Mouse (Mus musculus) neural tube, embryonic 11.5 days (tissue): Measurements from ENCODE around the gene Ptgds. TPM values are rescaled to one million over a fixed set of nuclear protein-coding genes. Genes with fewer than 3 reads are reported as not detected.

Experiments
- ATAC-seq: fragments of 200-750 bp; cut with Nextera tagmentation; 2 replicates; pipeline ENCODE4 v1.8.0; 2017; ENCODE audit warnings: moderate number of reproducible peaks, mild to moderate bottlenecking, moderate TSS enrichment, moderate library complexity; ENCODE audit not compliant: insufficient read depth, low FRiP score, low TSS enrichment
- DNase-seq: peaks from one replicate; pipeline ENCODE4 v3.0.0-alpha.2; 2015; ENCODE audit warnings: low spot score
- H3K27ac ChIP-seq: fragments of 300-500 bp; sonication (generic); 2 replicates; pipeline ENCODE4 v1.5.1; 2014; ENCODE audit warnings: low read depth, mild to moderate bottlenecking, low read length
- H3K27me3 ChIP-seq: fragments of 300-500 bp; sonication (generic); 2 replicates; pipeline ENCODE4 v1.6.1; 2014; ENCODE audit warnings: mild to moderate bottlenecking, low read length, mixed read lengths; ENCODE audit not compliant: control insufficient read depth, insufficient read depth
- H3K36me3 ChIP-seq: fragments of 300-500 bp; sonication (generic); 2 replicates; pipeline ENCODE4 v1.6.1; 2014; ENCODE audit warnings: mild to moderate bottlenecking, low read length, moderate library complexity, mixed read lengths; ENCODE audit not compliant: control insufficient read depth, insufficient read depth
- H3K4me1 ChIP-seq: fragments of 300-500 bp; sonication (generic); 2 replicates; pipeline ENCODE4 v1.6.1; 2014; ENCODE audit warnings: low read length, mixed read lengths; ENCODE audit not compliant: control insufficient read depth, insufficient read depth
- H3K4me2 ChIP-seq: fragments of 300-500 bp; sonication (generic); 2 replicates; pipeline ENCODE4 v1.6.1; 2014; ENCODE audit warnings: low read depth, mild to moderate bottlenecking, moderate library complexity
- H3K4me3 ChIP-seq: fragments of 300-500 bp; sonication (generic); 2 replicates; pipeline ENCODE4 v1.5.1; 2014; ENCODE audit warnings: low read depth, low read length
- H3K9ac ChIP-seq: fragments of 300-500 bp; sonication (generic); 2 replicates; pipeline ENCODE4 v1.6.1; 2014; ENCODE audit warnings: mild to moderate bottlenecking, low read length
- H3K9me3 ChIP-seq: fragments of 300-500 bp; sonication (generic); 2 replicates; pipeline ENCODE4 v1.6.1; 2016; ENCODE audit warnings: low read length; ENCODE audit not compliant: control insufficient read depth
- WGBS: fragments of 180-500 bp; shearing (Covaris S2); extraction: QIAGEN DNeasy Blood & Tissue Kit; methylation state at CpG from one replicate; pipeline ENCODE4 v1.1.7; 2014; 5-methylcytosine and 5-hydroxymethylcytosine counted together
- polyA plus RNA-seq: library from polyadenylated mRNA; unstranded; fragments of >200 nt; fragmentation: Nextera tagmentation; extraction: Ambion mirVana; gene quantifications from 2 replicates; pipeline ENCODE4 v1.2.1, GENCODE M21; 2014

The Ptgds gene
- polyA plus RNA-seq, 1 experiment from 2014 or later = not detected

DNA sequence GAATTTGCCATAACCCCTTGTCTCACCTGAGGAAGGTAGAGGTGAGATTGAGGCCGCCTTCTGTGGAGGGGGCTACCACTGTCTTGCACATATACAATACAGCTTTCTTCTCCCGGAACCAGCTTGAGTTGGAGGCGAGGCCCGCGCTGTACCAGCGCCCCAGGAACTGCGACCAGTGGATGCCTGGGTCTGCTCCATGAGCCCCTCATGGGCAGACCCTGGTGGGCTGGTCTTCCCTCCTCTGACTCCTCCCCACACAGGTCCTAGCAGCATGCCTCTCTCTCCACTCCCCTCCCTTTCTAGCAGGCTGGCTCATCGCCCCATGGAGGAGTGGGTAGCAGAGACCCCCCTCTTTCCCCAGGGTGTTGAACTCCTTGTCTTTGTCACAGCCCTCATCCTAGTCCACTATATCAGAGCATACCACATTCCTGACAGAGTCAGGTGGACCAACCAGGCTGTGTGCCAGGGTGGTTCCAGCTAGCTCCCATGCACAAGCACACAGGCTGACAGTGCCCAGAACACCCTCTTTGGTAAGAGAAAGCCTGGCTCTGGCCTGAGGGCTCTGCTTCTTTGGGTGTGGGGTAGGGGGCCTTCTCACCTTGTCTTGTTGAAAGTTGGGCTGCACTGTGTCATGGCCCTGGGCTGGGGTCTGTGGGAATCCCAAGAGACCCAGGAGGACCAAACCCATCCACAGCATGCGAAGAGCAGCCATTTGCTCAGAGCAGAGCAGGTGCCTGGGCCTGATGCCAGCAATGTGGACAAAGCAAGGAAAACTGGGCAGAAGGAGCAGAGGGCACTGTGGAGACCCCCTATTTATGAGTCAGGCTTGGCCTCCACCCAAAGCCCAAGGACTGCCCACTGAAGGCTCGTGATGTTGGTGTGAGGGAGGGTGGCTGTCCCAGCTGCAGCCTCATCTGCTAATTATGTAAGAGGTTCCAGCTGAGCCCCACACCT lies 607 bp downstream of the Ptgds start:
- DNase-seq (no peak), ATAC-seq (no peak)
- H3K4me3 ChIP-seq = no peak overlapping the region
- no peak overlapping the region for H3K4me2 ChIP-seq
- no peak overlapping the region for H3K27ac ChIP-seq
- WGBS = 85% methylated on average over 10 of the region's 10 CpGs
- no peak overlapping the region for H3K9ac ChIP-seq
- no peaks in the 10 kb centered on the region; the same call in 1 of the 2 replicates for H3K36me3 ChIP-seq
- H3K4me1 ChIP-seq = no peaks in the 10 kb centered on the region
- no peaks in the 10 kb centered on the region for H3K27me3 ChIP-seq
- no peaks in the 10 kb centered on the region for H3K9me3 ChIP-seq

DNA sequence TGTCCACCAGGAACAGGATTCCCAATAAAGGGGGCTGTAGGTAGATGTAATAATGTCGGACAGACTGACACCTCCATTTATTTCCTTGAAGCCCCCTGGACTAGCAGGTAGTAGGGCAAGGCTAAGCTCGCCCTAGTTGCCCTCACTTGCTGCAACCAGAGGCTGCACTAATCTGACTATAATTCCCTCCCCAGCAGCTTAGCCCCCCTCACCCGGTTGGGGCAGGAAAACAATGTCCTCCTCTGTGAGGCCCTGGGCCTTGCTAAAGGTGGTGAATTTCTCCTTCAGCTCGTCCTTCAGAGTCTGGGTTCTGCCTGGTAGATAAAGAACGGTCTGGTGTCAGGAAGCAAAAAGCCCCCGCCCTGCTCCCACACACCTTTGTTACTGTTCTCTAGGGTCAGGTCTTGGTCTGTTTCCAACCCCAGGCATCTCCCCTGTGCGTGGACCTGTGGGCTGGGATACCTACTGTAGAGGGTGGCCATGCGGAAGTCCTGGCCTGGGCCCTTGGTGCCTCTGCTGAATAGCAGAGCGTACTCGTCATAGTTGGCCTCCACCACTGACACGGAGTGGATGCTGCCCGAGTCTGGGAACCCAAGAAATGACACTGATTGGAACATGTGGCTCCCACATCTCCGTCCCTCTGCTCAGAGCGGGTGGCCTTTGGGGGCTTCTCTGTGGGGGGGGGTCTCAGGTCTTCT lies 2.1 kb downstream of the Ptgds start:
- Histone ChIP-seq H3K4me1 (no peaks in the 10 kb centered on the region), H3K4me2 (no peak overlapping the region), H3K9me3 (no peaks in the 10 kb centered on the region), H3K36me3 (no peaks in the 10 kb centered on the region; the same call in 1 of the 2 replicates), H3K4me3 (no peak overlapping the region), H3K27me3 (no peaks in the 10 kb centered on the region), H3K9ac (no peak overlapping the region), H3K27ac (no peak overlapping the region)
- no peak for DNase-seq
- no peak for ATAC-seq
- WGBS = 85% methylated on average over 14 of the region's 14 CpGs

DNA sequence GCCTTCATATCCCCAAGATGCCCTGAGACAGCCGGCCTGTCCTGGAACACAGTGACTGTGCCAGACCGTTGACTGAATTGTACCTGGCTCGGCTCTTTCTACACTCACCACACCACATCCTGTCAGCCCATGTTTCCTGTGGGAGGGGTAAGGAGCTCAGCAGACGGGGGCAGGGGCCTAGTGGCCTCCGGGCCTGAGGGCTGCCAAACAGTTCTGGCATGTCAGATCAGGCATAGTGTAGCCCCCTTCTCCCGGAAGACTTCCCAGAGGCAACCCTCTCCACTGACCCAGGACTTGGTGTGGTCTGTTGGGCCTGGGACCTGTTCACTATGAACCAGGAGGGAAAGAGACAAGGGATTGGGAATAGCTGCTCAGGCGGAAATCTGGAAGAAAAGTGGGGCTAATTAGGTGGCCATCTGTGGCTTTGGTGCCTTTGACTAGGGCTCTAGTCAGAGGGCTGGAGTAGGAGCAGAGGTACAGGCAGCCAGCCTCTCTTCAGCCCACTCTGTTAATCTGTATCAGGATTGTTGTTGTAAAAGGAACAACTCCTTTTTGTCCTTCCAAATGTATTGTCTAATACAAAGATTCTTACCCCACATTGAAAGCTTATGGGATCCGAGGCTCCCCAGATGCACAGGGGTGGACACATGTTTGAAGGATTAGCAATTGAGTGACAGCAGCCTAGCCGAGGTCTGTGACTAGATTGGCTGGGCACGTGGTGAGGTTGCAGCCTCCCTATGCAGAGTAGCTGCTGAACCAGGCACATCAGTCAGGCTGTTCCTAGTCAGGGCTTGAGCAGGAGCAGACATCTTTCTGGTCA lies 3.8 kb downstream of the Ptgds start:
- Histone ChIP-seq H3K27ac (no peak overlapping the region), H3K4me1 (peaks cover 5% of the 10 kb centered on the region), H3K4me2 (no peak overlapping the region), H3K4me3 (no peak overlapping the region), H3K9me3 (no peaks in the 10 kb centered on the region), H3K9ac (no peak overlapping the region), H3K27me3 (no peaks in the 10 kb centered on the region), H3K36me3 (no peaks in the 10 kb centered on the region; the same call in 1 of the 2 replicates)
- WGBS = 50% methylated on average over 10 of the region's 10 CpGs
- DNase-seq = no peak
- no peak for ATAC-seq

DNA sequence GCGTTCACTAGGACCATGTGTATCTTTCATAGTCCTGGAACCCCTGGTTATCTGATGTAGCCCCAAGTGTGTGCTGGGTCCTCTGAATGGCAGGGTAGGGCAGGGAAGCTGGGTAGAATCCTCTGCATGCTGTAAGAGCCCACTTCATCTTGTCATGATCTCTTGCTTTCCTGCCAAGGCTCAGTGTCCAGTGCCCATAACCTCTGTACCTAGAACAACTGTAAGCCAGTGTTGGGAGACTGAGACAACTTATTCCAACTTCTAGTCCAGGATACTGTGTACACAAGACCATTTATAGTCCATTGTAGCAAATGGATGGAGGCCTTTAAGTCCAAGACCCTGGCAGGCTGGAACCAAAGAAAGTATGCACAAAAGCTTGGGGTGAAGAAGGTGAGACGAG lies 4.6 kb downstream of the Ptgds start:
- Histone ChIP-seq H3K27me3 (no peaks in the 10 kb centered on the region), H3K9ac (no peak overlapping the region), H3K4me3 (no peak overlapping the region), H3K9me3 (no peaks in the 10 kb centered on the region), H3K36me3 (no peaks in the 10 kb centered on the region; the same call in 1 of the 2 replicates), H3K27ac (no peak overlapping the region), H3K4me2 (no peak overlapping the region), H3K4me1 (peaks cover 5% of the 10 kb centered on the region)
- ATAC-seq = no peak
- DNase-seq = no peak
- WGBS = 79% methylated on average over 2 of the region's 2 CpGs

DNA sequence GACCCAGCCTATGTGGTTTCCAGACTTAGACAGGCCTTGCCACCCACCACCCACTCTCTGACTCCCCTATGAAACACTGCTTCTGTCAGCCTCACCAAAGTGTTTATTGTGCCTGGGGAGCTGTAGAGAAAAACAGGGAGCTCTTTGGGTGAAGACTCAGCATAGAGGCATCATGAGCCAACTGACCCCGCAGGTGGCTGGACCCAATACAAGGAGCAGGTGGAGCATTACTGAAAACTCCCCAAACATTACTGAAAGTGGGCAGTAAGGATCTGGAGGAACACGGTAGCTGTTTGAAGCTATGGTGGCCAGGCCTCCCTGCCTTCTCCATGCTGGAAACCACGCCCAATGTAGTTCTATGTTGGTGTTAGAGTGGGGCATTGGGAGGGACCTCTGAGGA lies 6.2 kb downstream of the Ptgds start:
- H3K9ac ChIP-seq = no peak overlapping the region
- ATAC-seq (no peak), DNase-seq (no peak)
- no peaks in the 10 kb centered on the region for H3K27me3 ChIP-seq
- H3K27ac ChIP-seq = no peak overlapping the region
- no peak overlapping the region for H3K4me2 ChIP-seq
- H3K4me1 ChIP-seq = peaks cover 5% of the 10 kb centered on the region
- no peaks in the 10 kb centered on the region; the same call in 1 of the 2 replicates for H3K36me3 ChIP-seq
- no peaks in the 10 kb centered on the region for H3K9me3 ChIP-seq
- 83% methylated on average over 3 of the region's 3 CpGs for WGBS
- H3K4me3 ChIP-seq = no peak overlapping the region

DNA sequence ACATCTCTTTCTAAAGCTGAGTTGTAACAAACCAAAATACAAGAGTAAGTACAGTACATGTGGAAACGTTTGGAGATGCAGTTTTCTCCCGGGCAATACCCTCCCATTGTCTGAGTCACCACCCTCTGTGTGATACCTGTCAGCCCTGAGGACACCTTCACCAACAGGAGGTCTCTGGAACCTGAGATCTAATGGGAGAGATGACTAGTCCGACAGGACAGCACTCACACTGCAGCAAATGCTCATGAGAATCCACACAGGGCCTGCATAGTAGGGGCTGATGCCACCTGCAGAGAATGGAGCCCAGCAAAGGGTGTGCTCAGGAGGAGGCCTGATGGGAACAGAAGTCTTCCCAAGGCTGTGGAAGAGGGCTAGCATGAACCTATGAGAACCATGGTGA lies 8.4 kb downstream of the Ptgds start:
- Histone ChIP-seq H3K27ac (no peak overlapping the region; the same call in 1 of the 2 replicates), H3K9me3 (no peaks in the 10 kb centered on the region), H3K36me3 (no peaks in the 10 kb centered on the region; the same call in 1 of the 2 replicates), H3K9ac (peak overlapping the region; percentile 56), H3K4me2 (peak overlapping the region; percentile 67), H3K27me3 (no peaks in the 10 kb centered on the region), H3K4me1 (peaks cover 5% of the 10 kb centered on the region), H3K4me3 (peak overlapping the region; percentile 73)
- no peak for DNase-seq
- 30% methylated on average over 3 of the region's 3 CpGs for WGBS
- no peak for ATAC-seq

DNA sequence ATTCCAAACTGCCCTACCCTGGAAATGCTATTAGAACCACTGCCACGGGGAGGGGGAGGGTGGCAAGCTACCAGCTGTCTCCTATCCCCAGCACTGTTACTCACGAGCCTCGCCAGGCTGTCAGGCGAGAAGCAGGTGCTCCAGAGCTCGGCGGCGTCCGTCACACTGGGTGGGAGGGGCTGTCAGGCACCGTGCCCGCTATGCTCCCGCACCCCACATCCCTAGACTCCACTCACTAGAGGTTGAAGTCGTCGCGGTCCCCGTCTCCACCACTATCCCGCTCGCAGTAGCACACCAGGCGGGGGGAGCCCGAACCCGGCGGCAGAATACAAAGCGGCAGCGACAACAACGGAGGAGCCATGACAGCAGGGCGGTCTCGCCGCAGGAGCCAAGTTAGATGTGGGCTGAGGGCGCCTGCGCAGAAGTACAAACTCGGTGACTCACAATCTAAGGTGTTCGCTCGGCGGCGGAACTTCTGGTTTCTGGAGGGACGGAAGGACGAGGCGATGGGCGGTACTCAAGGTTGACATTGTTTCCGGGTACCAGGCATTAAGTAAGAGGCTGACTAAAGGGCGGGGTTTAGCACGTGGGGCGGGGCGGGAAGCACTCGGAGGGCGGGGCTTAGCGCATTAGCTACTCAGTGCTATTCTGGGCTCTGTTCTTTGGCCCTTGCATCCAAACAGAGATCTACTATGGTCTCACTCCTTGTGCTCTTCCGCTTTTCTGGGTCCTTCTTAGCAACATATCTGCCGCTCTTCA lies 9.1 kb downstream of the Ptgds start, which contains the start of gene Paxx:
Paxx (minus strand) TSS at position 544 of the 759 bp plus-strand sequence.
- ATAC-seq (peak; percentile 87), DNase-seq (peak; percentile 90)
- peak within 1 kb of the TSS; percentile 68; the same call in 1 of the 2 replicates for H3K27ac ChIP-seq
- 1% methylated on average over 48 of the region's 48 CpGs for WGBS
- H3K4me1 ChIP-seq = peaks cover 5% of the 10 kb centered on the region
- peak within 1 kb of the TSS; percentile 73 for H3K4me3 ChIP-seq
- H3K4me2 ChIP-seq = peak within 1 kb of the TSS; percentile 67
- no peaks in the 10 kb centered on the region; the same call in 1 of the 2 replicates for H3K36me3 ChIP-seq
- H3K27me3 ChIP-seq = no peaks in the 10 kb centered on the region
- peak within 1 kb of the TSS; percentile 56 for H3K9ac ChIP-seq
- H3K9me3 ChIP-seq = no peaks in the 10 kb centered on the region
